Mouse (Mus musculus): ENCODE measurements around the gene Gm13278.

DNA sequence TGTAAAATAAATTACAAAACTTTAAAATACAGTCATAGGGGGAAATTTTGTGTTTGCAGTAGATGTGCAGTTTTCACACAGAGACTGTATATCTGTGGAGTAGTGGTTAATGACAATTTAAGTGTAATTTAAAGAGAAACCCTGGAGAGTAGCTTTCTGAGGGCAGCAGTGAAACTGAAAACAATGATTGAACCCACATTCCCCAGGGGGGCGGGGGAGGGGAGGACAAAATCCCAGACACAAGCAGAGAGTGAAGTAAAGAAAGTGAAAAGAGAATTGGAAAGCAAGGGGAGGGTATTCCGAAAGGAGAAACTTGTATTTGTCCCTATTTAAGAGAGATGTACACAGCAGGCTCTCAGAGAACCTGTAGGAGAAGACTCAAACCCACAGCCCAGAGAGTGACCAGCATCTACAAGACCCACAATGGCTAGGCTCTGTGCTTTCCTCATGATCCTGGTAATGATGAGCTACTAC, 50.1 kb downstream of the Gm13278 start, which contains the start of gene Ifna4:
- no peak for TF ChIP-seq USF1 (IDR thresholded peaks at IDR 0.05; ENCODE audit: low read depth)
- no peak for TF ChIP-seq MYOG (IDR thresholded peaks at IDR 0.05; ENCODE audit: control insufficient read depth, extremely low read depth, insufficient read length)
- no peak for TF ChIP-seq CTCF (IDR thresholded peaks at IDR 0.05; ENCODE audit: control insufficient read depth, insufficient read depth, insufficient read length)
- TF ChIP-seq MAX (IDR thresholded peaks at IDR 0.05), result no peak
- TF ChIP-seq FOSL1 (IDR thresholded peaks at IDR 0.05; ENCODE audit: insufficient read depth, low read length, poor library complexity, severe bottlenecking), result no peak
- no peak for TF ChIP-seq MYOD1 (IDR thresholded peaks at IDR 0.05; ENCODE audit: control insufficient read depth, insufficient read length, low read depth)

Data from C2C12 (cell line).